Mouse (Mus musculus) limb, embryonic 11.5 days (tissue): ENCODE measurements at regions not wholly inside any gene's neighbourhood (a gene's known extent, or its start where the extent isn't known, plus 50 kb on each side); places are given as distances from the start of the nearest gene placed in this dataset.

Experiments used
- ATAC-seq: fragments of 200-750 bp; cut with Nextera tagmentation; 2 replicates; pipeline ENCODE4 v1.8.0; 2017; ENCODE audit warnings: low read depth; ENCODE audit not compliant: insufficient number of reproducible peaks, low FRiP score, low TSS enrichment
- DNase-seq: peaks from one replicate; pipeline ENCODE4 v3.0.0-alpha.2; 2015; ENCODE audit warnings: low spot score
- H3K27ac ChIP-seq: fragments of 300-500 bp; sonication (generic); replicated peaks from 2 replicates; pipeline ENCODE4 v1.5.1; 2014; ENCODE audit warnings: low read depth, mild to moderate bottlenecking, low read length
- H3K27me3 ChIP-seq: fragments of 300-500 bp; sonication (generic); 2 replicates; pipeline ENCODE4 v1.6.1; 2014; ENCODE audit warnings: mild to moderate bottlenecking, low read length, mixed read lengths; ENCODE audit not compliant: control insufficient read depth, insufficient read depth
- H3K36me3 ChIP-seq: fragments of 300-500 bp; sonication (generic); 2 replicates; pipeline ENCODE4 v1.6.1; 2014; ENCODE audit warnings: mild to moderate bottlenecking, low read length, moderate library complexity, mixed read lengths; ENCODE audit not compliant: control insufficient read depth, insufficient read depth
- H3K4me1 ChIP-seq: fragments of 300-500 bp; sonication (generic); 2 replicates; pipeline ENCODE4 v1.6.1; 2014; ENCODE audit warnings: low read length, mixed read lengths; ENCODE audit not compliant: control insufficient read depth, insufficient read depth
- H3K4me2 ChIP-seq: fragments of 300-500 bp; sonication (generic); 2 replicates; pipeline ENCODE4 v1.6.1; 2014; ENCODE audit warnings: low read depth, mild to moderate bottlenecking, moderate library complexity; ENCODE audit not compliant: severe bottlenecking
- H3K4me3 ChIP-seq: fragments of 300-500 bp; sonication (generic); 2 replicates; pipeline ENCODE4 v1.5.1; 2014; ENCODE audit warnings: low read depth, low read length
- H3K9ac ChIP-seq: fragments of 300-500 bp; sonication (generic); 2 replicates; pipeline ENCODE4 v1.6.1; 2014; ENCODE audit warnings: mild to moderate bottlenecking, low read length
- H3K9me3 ChIP-seq: fragments of 300-500 bp; sonication (generic); 2 replicates; pipeline ENCODE4 v1.6.1; 2016; ENCODE audit warnings: low read length; ENCODE audit not compliant: control insufficient read depth
- WGBS: fragments of 180-500 bp; shearing (Covaris S2); extraction: QIAGEN DNeasy Blood & Tissue Kit; methylation state at CpG from one replicate; pipeline ENCODE4 v1.1.7; 2014; 5-methylcytosine and 5-hydroxymethylcytosine counted together

- Histone ChIP-seq H3K27me3 (no peaks in the 10 kb centered on the region), H3K9me3 (no peaks in the 10 kb centered on the region), H3K9ac (no peak overlapping the region), H3K4me2 (no peak overlapping the region), H3K4me1 (no peaks in the 10 kb centered on the region), H3K36me3 (no peaks in the 10 kb centered on the region), H3K4me3 (no peak overlapping the region), H3K27ac (no peak overlapping the region)
- 64% methylated on average over 11 of the region's 11 CpGs for WGBS
- ATAC-seq, result no peak
- DNase-seq, result no peak
These were observed 145.1 kb upstream of the Phyhipl start for GRCm38 (mm10) chr10:70800736-70801306.

GRCm38 (mm10) chr10:70799906-70800305, 144.1 kb upstream of the Phyhipl start:
- H3K9ac ChIP-seq, result no peak overlapping the region
- WGBS, result 85% methylated on average over 5 of the region's 5 CpGs
- H3K9me3 ChIP-seq, result no peaks in the 10 kb centered on the region
- H3K4me3 ChIP-seq, result no peak overlapping the region
- H3K36me3 ChIP-seq, result no peaks in the 10 kb centered on the region
- H3K4me2 ChIP-seq, result no peak overlapping the region
- ATAC-seq, result no peak
- no peaks in the 10 kb centered on the region for H3K27me3 ChIP-seq
- no peak overlapping the region for H3K27ac ChIP-seq
- no peak for DNase-seq
- no peaks in the 10 kb centered on the region for H3K4me1 ChIP-seq

GRCm38 (mm10) chr10:70799191-70799742, 143.5 kb upstream of the Phyhipl start:
- DNase-seq (no peak), ATAC-seq (no peak)
- Histone ChIP-seq H3K4me2 (no peak overlapping the region), H3K9ac (no peak overlapping the region), H3K27me3 (no peaks in the 10 kb centered on the region), H3K4me3 (no peak overlapping the region), H3K4me1 (no peaks in the 10 kb centered on the region), H3K36me3 (no peaks in the 10 kb centered on the region), H3K9me3 (no peaks in the 10 kb centered on the region), H3K27ac (no peak overlapping the region)
- WGBS, result 91% methylated on average over 11 of the region's 11 CpGs

GRCm38 (mm10) chr10:70788814-70789452, 133.2 kb upstream of the Phyhipl start:
- Histone ChIP-seq H3K4me1 (no peaks in the 10 kb centered on the region), H3K4me3 (no peak overlapping the region), H3K27me3 (no peaks in the 10 kb centered on the region), H3K9ac (no peak overlapping the region), H3K4me2 (no peak overlapping the region), H3K36me3 (no peaks in the 10 kb centered on the region), H3K27ac (no peak overlapping the region), H3K9me3 (no peaks in the 10 kb centered on the region)
- no peak for ATAC-seq
- 63% methylated on average over 7 of the region's 7 CpGs for WGBS
- DNase-seq, result peak; percentile 38

- Histone ChIP-seq H3K9me3 (no peaks in the 10 kb centered on the region), H3K27ac (no peak overlapping the region), H3K36me3 (no peaks in the 10 kb centered on the region), H3K4me2 (no peak overlapping the region), H3K27me3 (no peaks in the 10 kb centered on the region), H3K4me1 (no peaks in the 10 kb centered on the region), H3K9ac (no peak overlapping the region), H3K4me3 (no peak overlapping the region)
- DNase-seq (no peak), ATAC-seq (no peak)
- WGBS, result 92% methylated on average over 3 of the region's 3 CpGs
These were observed 125.3 kb upstream of the Phyhipl start for GRCm38 (mm10) chr10:70781036-70781435.

GRCm38 (mm10) chr10:70778596-70778995, 122.8 kb upstream of the Phyhipl start:
- Histone ChIP-seq H3K9ac (no peak overlapping the region), H3K9me3 (no peaks in the 10 kb centered on the region), H3K4me2 (no peak overlapping the region), H3K4me3 (no peak overlapping the region), H3K4me1 (no peaks in the 10 kb centered on the region), H3K36me3 (no peaks in the 10 kb centered on the region), H3K27me3 (no peaks in the 10 kb centered on the region), H3K27ac (no peak overlapping the region)
- DNase-seq (no peak), ATAC-seq (no peak)
- 89% methylated on average over 11 of the region's 11 CpGs for WGBS

GRCm38 (mm10) chr10:70774571-70774970, 118.8 kb upstream of the Phyhipl start:
- 78% methylated on average over 2 of the region's 2 CpGs for WGBS
- Histone ChIP-seq H3K4me1 (no peaks in the 10 kb centered on the region), H3K9ac (no peak overlapping the region), H3K4me2 (no peak overlapping the region), H3K4me3 (no peak overlapping the region), H3K27ac (no peak overlapping the region), H3K9me3 (no peaks in the 10 kb centered on the region), H3K36me3 (no peaks in the 10 kb centered on the region), H3K27me3 (no peaks in the 10 kb centered on the region)
- ATAC-seq (no peak), DNase-seq (no peak)

- H3K27me3 ChIP-seq, result no peaks in the 10 kb centered on the region
- H3K36me3 ChIP-seq, result no peaks in the 10 kb centered on the region
- no peak overlapping the region for H3K27ac ChIP-seq
- 88% methylated on average over 3 of the region's 4 CpGs for WGBS
- no peak overlapping the region for H3K4me2 ChIP-seq
- ATAC-seq (no peak), DNase-seq (no peak)
- H3K4me3 ChIP-seq, result no peak overlapping the region
- no peak overlapping the region for H3K9ac ChIP-seq
- H3K4me1 ChIP-seq, result no peaks in the 10 kb centered on the region
- no peaks in the 10 kb centered on the region for H3K9me3 ChIP-seq
These were observed 118.4 kb upstream of the Phyhipl start for GRCm38 (mm10) chr10:70774159-70774558.
